Mouse (Mus musculus) CH12.LX (cell line): ENCODE results near the gene Anapc5.

Experiments
- ELF1 ChIP-seq: IDR thresholded peaks from 2 replicates; pipeline ENCODE4 v1.6.1; 2014; ENCODE audit warnings: low read depth, mild to moderate bottlenecking, inconsistent platforms, low read length, improper control_type of control experiment
- EP300 ChIP-seq: IDR thresholded peaks from 2 replicates; pipeline ENCODE4 v1.6.1; 2011; ENCODE audit warnings: low read length, improper control_type of control experiment
- GABPA ChIP-seq: IDR thresholded peaks from 2 replicates; pipeline ENCODE4 v1.6.1; 2012; ENCODE audit warnings: low read depth, low read length, improper control_type of control experiment, inconsistent platforms; ENCODE audit not compliant: insufficient replicate concordance
- HCFC1 ChIP-seq: IDR thresholded peaks from 2 replicates; pipeline ENCODE4 v1.6.1; 2012; ENCODE audit warnings: low read depth, mild to moderate bottlenecking, inconsistent platforms, low read length, improper control_type of control experiment
- POLR2A ChIP-seq: IDR thresholded peaks from 2 replicates; pipeline ENCODE4 v1.6.1; 2011; ENCODE audit warnings: low read depth, mild to moderate bottlenecking, improper control_type of control experiment, low read length
- POLR2AphosphoS2 ChIP-seq: IDR thresholded peaks from 2 replicates; pipeline ENCODE4 v1.6.1; 2011; ENCODE audit warnings: low read depth, low read length, improper control_type of control experiment
- RCOR1 ChIP-seq: conservative IDR thresholded peaks from 2 replicates; pipeline ENCODE4 v1.6.1; 2012; ENCODE audit warnings: low read depth, mild to moderate bottlenecking, inconsistent platforms, low read length, improper control_type of control experiment
- UBTF ChIP-seq: IDR thresholded peaks from 2 replicates; pipeline ENCODE4 v1.6.1; 2012; ENCODE audit warnings: low read depth, mild to moderate bottlenecking, inconsistent platforms, low read length, improper control_type of control experiment, moderate library complexity
- USF2 ChIP-seq: conservative IDR thresholded peaks from 2 replicates; pipeline ENCODE4 v1.6.1; 2011; ENCODE audit warnings: low read depth, low read length, improper control_type of control experiment

DNA sequence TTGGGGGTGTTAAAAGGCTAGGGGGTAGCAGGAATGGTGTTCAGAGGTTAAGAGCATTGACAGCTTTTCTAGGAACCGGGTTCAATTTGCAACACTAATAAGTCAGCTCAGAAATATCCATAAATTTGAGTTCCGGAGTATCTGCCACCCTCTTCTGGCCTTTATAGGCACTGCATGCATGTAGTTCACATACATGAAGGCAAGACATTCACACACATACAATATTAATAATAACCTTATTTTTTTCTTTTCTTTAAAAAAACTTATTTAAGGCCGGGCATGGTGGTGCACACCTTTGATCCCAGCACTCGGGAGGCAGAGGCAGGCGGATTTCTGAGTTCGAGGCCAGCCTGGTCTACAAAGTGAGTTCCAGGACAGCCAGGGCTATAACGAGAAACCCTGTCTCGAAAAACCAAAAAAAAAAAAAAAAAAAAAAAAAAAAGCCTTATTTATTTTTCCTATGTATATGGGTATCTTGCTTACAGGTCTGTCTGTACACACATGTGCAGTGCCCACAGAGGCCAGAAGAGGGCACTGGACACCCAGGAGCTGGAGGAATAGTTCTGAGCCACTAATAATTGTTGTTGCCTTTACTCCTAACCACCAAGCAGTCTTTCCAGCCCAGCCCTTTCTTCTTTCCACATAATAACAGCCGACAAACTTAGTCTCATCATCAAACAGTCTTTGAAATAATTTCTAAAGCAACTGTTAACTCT, 9.6 kb downstream of the Anapc5 start:
- no peak for TF ChIP-seq ELF1
- TF ChIP-seq POLR2AphosphoS2 = no peak
- no peak for TF ChIP-seq USF2
- no peak for TF ChIP-seq POLR2A
- no peak for TF ChIP-seq UBTF
- TF ChIP-seq EP300 = no peak
- no peak for TF ChIP-seq HCFC1
- no peak for TF ChIP-seq RCOR1
- TF ChIP-seq GABPA = no peak
